Mouse (Mus musculus): ENCODE data around the gene Tnfrsf9. TPM values are rescaled to one million over a fixed set of nuclear protein-coding genes. Genes with fewer than 3 reads are reported as not detected.
"Not testable (repeated sequence)": the region's sequence is repeated elsewhere in the genome, so short reads cannot be mapped to it uniquely, and the experiment has no call there.

Tnfrsf9 gene
- total RNA-seq, 2 experiments from 2014 or later, result 0.11 to 0.26 TPM

DNA sequence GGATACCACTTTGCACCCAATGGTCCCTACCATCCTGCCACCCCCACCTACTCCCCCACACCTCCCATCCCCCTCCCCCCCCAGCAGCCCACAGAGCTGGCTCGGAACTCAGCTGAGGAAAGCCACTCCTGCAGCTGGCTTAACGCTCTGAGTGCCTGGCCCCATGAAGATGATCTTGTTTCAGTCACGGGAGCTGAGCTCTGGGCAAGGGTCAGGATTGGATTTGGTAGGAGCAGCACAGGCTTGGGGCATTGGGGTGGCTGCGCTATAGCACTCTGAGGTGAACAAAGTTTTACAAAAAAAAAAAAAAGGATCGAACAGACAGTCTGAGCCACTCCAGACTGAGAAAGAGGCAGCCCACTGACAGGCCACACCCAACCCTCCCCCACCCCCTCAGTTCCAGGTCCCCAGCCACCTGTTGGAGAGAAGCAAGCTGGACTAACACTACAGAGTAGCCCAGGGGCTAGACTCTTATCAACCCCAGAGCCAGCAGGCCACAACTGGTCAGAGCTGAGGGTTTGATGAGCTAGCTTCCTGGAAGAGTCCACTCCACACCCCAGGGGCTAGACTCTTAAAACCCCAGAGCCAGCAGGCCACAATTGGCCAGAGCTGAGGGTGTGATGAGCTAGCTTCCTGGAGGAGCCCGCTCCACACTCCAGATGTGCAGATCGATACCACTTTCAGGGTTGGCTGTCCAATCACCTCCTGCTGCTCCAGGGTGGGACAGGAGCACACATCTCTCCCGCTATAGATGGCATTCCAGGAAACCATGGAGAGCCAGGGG, 19.5 kb upstream of the Tnfrsf9 start:
- no peak for ATAC-seq (ENCODE audit: poor library complexity, severe bottlenecking)

GRCm38 (mm10) chr4:150896896-150897624, 17.3 kb upstream of the Tnfrsf9 start:
- ATAC-seq (ENCODE audit: poor library complexity, severe bottlenecking), result no peak

GRCm38 (mm10) chr4:150898716-150899365, 15.5 kb upstream of the Tnfrsf9 start:
- peak; percentile 91 for ATAC-seq (ENCODE audit: poor library complexity, severe bottlenecking)

DNA sequence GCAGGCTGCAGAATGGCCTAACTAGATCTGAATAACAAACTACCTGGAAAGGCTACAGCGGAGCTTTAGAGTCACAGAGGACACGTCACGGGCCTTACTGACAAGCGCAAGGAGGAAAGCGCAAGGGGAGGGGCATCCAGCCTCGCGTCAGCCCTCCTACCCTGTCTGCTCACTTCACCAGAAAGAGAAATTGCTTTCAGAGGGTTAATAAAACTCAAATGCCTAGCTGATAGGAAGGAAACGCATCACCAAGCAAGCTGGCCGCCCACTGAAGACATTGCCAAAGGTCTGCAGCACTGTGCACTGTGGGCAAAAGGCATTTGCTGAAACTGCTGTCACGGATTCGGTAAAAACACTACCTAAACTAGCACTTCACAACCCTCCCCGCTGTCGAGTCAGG, 13.9 kb upstream of the Tnfrsf9 start:
- ATAC-seq (ENCODE audit: poor library complexity, severe bottlenecking), result no peak

DNA sequence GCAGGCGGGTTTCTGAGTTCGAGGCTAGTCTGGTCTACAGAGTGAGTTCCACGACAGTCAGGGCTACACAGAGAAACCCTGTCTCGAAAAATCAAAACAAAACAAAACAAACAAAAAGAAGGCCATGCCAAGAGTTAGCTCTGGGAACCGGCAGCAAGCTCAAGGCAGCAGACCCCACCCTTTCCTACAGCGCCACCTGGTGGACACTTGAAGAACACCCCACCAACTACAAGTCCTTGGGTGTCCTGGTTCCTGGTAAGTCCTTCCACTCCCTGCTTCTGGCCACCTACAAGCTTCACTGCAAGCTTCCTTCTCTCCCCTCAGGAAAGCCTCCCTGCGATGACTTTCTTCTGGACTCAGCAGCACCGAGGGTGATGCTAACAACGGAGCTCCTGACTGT, 12.7 kb upstream of the Tnfrsf9 start:
- ATAC-seq (ENCODE audit: poor library complexity, severe bottlenecking), result peak; percentile 77

DNA sequence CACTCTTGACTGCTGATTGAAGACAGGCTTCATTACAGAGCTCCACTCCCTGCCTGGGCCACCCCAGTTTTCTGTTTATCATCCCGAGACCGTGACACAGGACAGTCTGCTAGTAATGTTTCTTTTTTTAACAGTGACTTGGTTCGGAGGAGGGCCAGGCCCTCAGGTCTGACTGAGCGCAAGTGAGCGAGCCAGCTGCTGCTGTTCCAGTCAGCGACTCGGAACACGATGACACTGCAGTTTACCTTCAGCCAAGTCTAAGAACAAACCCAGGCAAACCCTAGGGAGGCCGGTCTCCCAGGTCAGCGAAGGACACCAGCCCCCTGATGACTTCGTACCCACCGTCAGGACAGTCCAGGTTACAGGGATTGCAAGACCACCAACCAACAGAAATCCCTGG, 12.3 kb upstream of the Tnfrsf9 start:
- ATAC-seq (ENCODE audit: poor library complexity, severe bottlenecking), result no peak

DNA sequence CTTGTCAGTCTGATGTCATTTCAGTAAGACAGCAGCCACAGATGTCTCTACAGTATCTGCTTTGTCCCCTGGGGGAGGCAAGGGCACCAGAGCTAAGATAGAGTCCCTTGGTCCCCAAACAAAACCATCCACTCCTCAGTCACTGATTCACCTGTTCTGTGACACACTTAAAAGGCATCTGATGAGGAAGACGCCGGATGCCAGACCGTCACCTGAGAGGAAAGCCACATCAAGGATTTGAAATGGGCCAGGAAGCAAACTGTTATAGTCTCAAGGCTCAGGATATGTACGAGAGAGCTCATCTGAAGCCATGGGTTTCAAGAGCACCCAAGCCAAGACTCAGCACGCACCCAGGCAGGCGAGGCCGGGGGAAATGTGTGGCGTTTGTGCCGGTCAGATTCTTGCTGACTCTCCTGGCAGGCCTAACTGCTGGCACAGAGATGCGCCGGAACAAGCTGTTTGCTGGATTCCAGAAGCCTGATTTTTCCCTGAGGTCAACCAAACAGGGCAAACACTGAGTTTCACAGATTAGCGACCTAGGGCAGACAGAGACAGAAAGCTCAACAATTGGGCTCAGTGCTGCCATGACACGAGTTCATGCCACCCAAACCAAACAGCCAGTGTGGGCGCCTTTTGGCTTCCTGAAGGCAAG, 11.1 kb upstream of the Tnfrsf9 start:
- ATAC-seq (ENCODE audit: poor library complexity, severe bottlenecking), result no peak

GRCm38 (mm10) chr4:150907099-150907498, 7.3 kb upstream of the Tnfrsf9 start:
- ATAC-seq (ENCODE audit: poor library complexity, severe bottlenecking), result no peak

DNA sequence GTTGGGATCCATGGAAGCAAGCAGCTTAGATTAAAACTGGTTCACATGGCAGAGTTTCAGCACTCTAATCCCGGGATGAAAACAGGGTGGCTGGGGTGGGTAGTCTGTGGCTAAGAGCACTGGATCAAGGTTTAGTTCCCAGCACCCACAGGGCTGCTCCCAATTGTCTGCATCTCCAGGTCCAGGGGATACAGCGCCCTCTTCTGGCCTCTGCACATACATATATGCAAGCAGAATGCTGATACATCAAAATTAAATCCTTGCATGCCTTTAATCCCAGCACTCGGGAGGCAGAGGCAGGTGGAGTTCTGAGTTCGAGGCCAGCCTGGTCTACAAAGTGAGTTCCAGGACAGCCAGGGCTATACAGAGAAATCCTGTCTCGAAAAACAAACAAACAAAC, 5.8 kb upstream of the Tnfrsf9 start:
- not testable (repeated sequence) for ATAC-seq (ENCODE audit: poor library complexity, severe bottlenecking)

GRCm38 (mm10) chr4:150909451-150910156, 4.8 kb upstream of the Tnfrsf9 start:
- peak; percentile 68 for ATAC-seq (ENCODE audit: poor library complexity, severe bottlenecking)

- no peak for ATAC-seq (ENCODE audit: poor library complexity, severe bottlenecking)
Measured at GRCm38 (mm10) chr4:150910164-150910951, 4.0 kb upstream of the Tnfrsf9 start.

DNA sequence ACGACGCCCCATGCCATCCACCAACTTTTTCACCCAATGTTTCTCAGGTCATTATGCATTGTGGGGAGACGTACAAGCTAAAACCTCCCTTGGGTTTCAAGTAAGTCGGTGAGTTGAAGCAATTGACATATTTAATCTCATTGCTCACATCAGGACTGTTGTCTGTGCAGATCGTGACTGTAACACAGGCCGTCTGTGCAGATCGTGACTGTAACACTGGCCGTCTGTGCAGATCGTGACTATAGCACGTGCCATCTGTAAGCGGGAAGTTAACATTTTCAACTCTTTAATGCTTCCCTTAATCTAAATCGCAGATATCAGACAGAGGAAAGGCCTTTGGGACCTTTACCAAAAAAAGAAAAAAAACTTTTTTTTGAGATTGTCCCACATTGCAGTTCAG, 619 bp upstream of the Tnfrsf9 start:
- no peak for ATAC-seq (ENCODE audit: poor library complexity, severe bottlenecking)

DNA sequence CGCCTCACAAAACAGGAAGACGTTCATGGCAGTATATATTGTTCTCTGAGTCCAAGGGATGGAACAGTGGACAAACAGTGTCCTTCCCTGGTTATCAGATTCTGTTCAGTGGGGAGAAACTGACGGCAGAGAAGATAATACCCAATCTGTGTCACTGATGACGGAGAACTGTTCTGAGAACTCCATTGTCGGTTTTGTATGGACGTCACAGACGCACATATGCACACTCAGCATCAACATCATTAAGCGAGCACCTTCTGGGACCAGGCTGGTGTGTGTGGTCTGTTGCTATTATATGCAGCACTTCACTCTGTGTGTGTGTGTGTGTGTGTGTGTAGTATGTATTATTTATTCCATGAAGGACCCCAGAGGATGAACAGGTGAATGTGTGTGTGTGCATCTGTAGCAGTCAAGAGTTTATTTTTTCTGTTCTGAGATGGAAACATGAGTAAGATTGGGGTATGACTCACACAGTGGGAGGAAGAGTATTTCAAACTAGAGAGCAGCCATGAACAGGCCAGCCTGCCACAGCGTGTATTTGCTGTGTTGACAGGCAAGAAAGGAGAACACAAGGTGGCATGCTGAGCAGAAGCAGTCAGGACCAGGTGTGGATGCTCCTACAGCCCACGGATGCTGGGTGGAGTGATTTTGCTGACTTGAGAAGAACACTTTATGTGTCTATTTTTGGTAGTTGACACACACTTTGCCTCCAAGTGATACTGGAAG, 982 bp downstream of the Tnfrsf9 start:
- ATAC-seq (ENCODE audit: poor library complexity, severe bottlenecking), result no peak

- ATAC-seq (ENCODE audit: poor library complexity, severe bottlenecking), result no peak
Measured at GRCm38 (mm10) chr4:150917336-150918027, 3.1 kb downstream of the Tnfrsf9 start.

GRCm38 (mm10) chr4:150921206-150921605, 6.8 kb downstream of the Tnfrsf9 start:
- ATAC-seq (ENCODE audit: poor library complexity, severe bottlenecking), result no peak

DNA sequence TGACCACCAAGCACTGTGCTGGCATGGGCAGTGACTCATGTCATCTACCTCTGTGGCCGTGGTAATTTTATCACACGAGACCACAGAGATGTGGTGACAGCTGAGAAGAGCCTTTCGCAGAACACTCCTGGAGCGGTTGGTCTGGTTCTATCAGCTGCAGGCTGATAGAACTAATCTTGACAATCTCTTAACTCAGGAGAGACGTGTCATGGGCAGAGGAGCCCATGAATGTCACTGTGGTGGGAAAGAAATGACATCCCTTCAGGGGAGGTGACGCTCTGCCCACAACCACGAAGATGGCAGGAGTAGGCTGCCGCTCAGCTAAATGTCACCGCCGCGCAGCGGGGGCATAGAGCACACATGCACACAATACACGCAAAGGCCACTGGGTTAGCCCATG, 9.9 kb downstream of the Tnfrsf9 start:
- peak; percentile 77 for ATAC-seq (ENCODE audit: poor library complexity, severe bottlenecking)

DNA sequence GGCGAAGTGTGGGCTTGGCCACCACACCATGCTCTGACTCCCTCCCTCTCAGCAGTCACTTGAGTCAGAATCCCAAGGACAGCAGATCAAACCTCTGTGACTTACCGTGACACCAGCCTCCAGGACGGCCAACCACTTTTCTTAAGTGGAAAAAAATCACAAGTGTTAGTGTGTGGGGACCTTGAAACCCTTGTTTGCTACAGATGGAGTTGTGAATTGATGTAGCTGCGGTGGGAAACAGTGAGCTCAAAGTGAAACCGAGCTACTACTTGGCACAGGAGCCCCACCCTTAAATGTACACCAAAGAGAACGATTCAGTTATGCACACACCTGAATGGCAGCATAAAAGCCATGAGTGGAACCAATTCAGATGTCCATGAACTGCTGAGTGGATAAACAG, 10.6 kb downstream of the Tnfrsf9 start:
- no peak; the same call in 1 of the 2 replicates for ATAC-seq (ENCODE audit: poor library complexity, severe bottlenecking)

GRCm38 (mm10) chr4:150925923-150926322, 11.6 kb downstream of the Tnfrsf9 start:
- 0 out of 2 replicates have a peak, but pooled peaks have one; percentile 28 for ATAC-seq (ENCODE audit: poor library complexity, severe bottlenecking)
